Mouse (Mus musculus) MEL (cell line): ENCODE results near the gene Gpcpd1. TPM values are rescaled to one million over a fixed set of nuclear protein-coding genes. Genes with fewer than 3 reads are reported as not detected.
A peak's percentile ranks its signal among the peaks of the same experiment; 100 is the strongest.

Source experiments
- DNase-seq: peaks from one replicate; pipeline ENCODE4 v3.0.0; 2011; ENCODE audit warnings: low read depth, low spot score
- H3K27ac ChIP-seq: 2 replicates; pipeline ENCODE4 v1.5.1; 2012; ENCODE audit warnings: low read depth, mild to moderate bottlenecking, control low read depth, low read length, moderate library complexity; ENCODE audit not compliant: control insufficient read depth
- H3K27me3 ChIP-seq, 2 experiments: fragments of 150-350 bp in 1 of 2; sonication (generic) in 1 of 2; 2 replicates each; pipeline ENCODE4 v1.6.1; 2012; ENCODE audit warnings: low read length in 2 of 2, mild to moderate bottlenecking in 2 of 2, improper control_type of control experiment in 1 of 2, moderate library complexity in 1 of 2; ENCODE audit not compliant: insufficient read depth in 2 of 2, control insufficient read depth in 1 of 2
- H3K36me3 ChIP-seq, 2 experiments: 2 replicates each; pipeline ENCODE4 v1.6.1; 2012 to 2014; ENCODE audit warnings: low read length in 2 of 2, improper control_type of control experiment in 1 of 2, inconsistent platforms in 1 of 2, mild to moderate bottlenecking in 1 of 2; ENCODE audit not compliant: insufficient read depth in 2 of 2, control insufficient read depth in 1 of 2
- H3K4me1 ChIP-seq, 2 experiments: fragments of 150-350 bp in 1 of 2; sonication (generic) in 1 of 2; 2 replicates each; pipeline ENCODE4 v1.6.1; 2012; ENCODE audit warnings: low read length in 2 of 2, improper control_type of control experiment in 1 of 2, mild to moderate bottlenecking in 1 of 2; ENCODE audit not compliant: insufficient read depth in 2 of 2, control insufficient read depth in 1 of 2
- H3K4me3 ChIP-seq, 2 experiments: fragments of 150-350 bp in 1 of 2; sonication (generic) in 1 of 2; 2 replicates each; pipeline ENCODE4 v1.5.1; 2012; ENCODE audit warnings: low read depth in 2 of 2, low read length in 2 of 2, mild to moderate bottlenecking in 2 of 2, moderate library complexity in 2 of 2, control low read depth in 1 of 2, improper control_type of control experiment in 1 of 2; ENCODE audit not compliant: control insufficient read depth in 1 of 2, insufficient read depth in 1 of 2
- H3K79me2 ChIP-seq: 2 replicates; pipeline ENCODE4 v1.6.1; 2012; ENCODE audit warnings: mild to moderate bottlenecking, low read length, moderate library complexity; ENCODE audit not compliant: control insufficient read depth, poor library complexity, insufficient read depth
- H3K9ac ChIP-seq: 2 replicates; pipeline ENCODE4 v1.6.1; 2012; ENCODE audit warnings: low read depth, mild to moderate bottlenecking, control low read depth, low read length, moderate library complexity; ENCODE audit not compliant: control insufficient read depth, poor library complexity, severe bottlenecking
- H3K9me3 ChIP-seq: fragments of 150-350 bp; sonication (generic); replicated peaks from 2 replicates; pipeline ENCODE4 v1.6.1; 2012; ENCODE audit warnings: mild to moderate bottlenecking, low read length, improper control_type of control experiment, moderate library complexity; ENCODE audit not compliant: insufficient read depth
- ELF1 ChIP-seq: IDR thresholded peaks from 2 replicates; pipeline ENCODE4 v1.6.1; 2014; ENCODE audit warnings: low read depth, mild to moderate bottlenecking, inconsistent platforms, low read length, improper control_type of control experiment, moderate library complexity
- ETS1 ChIP-seq: IDR thresholded peaks from 2 replicates; pipeline ENCODE4 v1.6.1; 2012; ENCODE audit warnings: low read depth, mild to moderate bottlenecking, inconsistent platforms, low read length, improper control_type of control experiment, moderate library complexity
- HCFC1 ChIP-seq: IDR thresholded peaks from 2 replicates; pipeline ENCODE4 v1.6.1; 2012; ENCODE audit warnings: low read depth, mild to moderate bottlenecking, inconsistent platforms, low read length, improper control_type of control experiment, moderate library complexity
- MXI1 ChIP-seq: IDR thresholded peaks from 2 replicates; pipeline ENCODE4 v1.6.1; 2011; ENCODE audit warnings: mild to moderate bottlenecking, low read depth, low read length, improper control_type of control experiment
- MYC ChIP-seq: IDR thresholded peaks from 2 replicates; pipeline ENCODE4 v1.6.1; 2011; ENCODE audit warnings: low read depth, mild to moderate bottlenecking, low read length, improper control_type of control experiment, moderate library complexity
- POLR2A ChIP-seq, 2 experiments: IDR thresholded peaks; 2 replicates each; pipeline ENCODE4 v1.6.1; 2011 to 2012; ENCODE audit warnings: low read length in 2 of 2, mild to moderate bottlenecking in 2 of 2, control low read depth in 1 of 2, improper control_type of control experiment in 1 of 2, low read depth in 1 of 2, moderate library complexity in 1 of 2; ENCODE audit not compliant: control insufficient read depth in 1 of 2, insufficient read depth in 1 of 2, poor library complexity in 1 of 2
- POLR2AphosphoS5 ChIP-seq: IDR thresholded peaks from 2 replicates; pipeline ENCODE4 v1.6.1; 2012; ENCODE audit warnings: low read depth, borderline replicate concordance, mild to moderate bottlenecking, inconsistent platforms, low read length, moderate library complexity, mixed read lengths
- RAD21 ChIP-seq: IDR thresholded peaks from 2 replicates; pipeline ENCODE4 v1.6.1; 2011; ENCODE audit warnings: mild to moderate bottlenecking, low read depth, low read length, improper control_type of control experiment
- RCOR1 ChIP-seq: IDR thresholded peaks from 2 replicates; pipeline ENCODE4 v1.6.1; 2012; ENCODE audit warnings: low read depth, mild to moderate bottlenecking, inconsistent platforms, low read length, improper control_type of control experiment
- SIN3A ChIP-seq: IDR thresholded peaks from 2 replicates; pipeline ENCODE4 v1.6.1; 2012; ENCODE audit warnings: low read length, improper control_type of control experiment, inconsistent platforms
- SMC3 ChIP-seq: IDR thresholded peaks from 2 replicates; pipeline ENCODE4 v1.6.1; 2011; ENCODE audit warnings: low read depth, low read length, improper control_type of control experiment
- TAL1 ChIP-seq: IDR thresholded peaks from 2 replicates; pipeline ENCODE4 v1.6.1; 2012; ENCODE audit warnings: mild to moderate bottlenecking, inconsistent platforms, low read length, moderate library complexity, mixed read lengths
- ZKSCAN1 ChIP-seq: IDR thresholded peaks from 2 replicates; pipeline ENCODE4 v1.6.1; 2012; ENCODE audit warnings: low read depth, mild to moderate bottlenecking, inconsistent platforms, low read length, improper control_type of control experiment, moderate library complexity
- ZNF384 ChIP-seq: IDR thresholded peaks from 2 replicates; pipeline ENCODE4 v1.6.1; 2012; ENCODE audit warnings: low read depth, mild to moderate bottlenecking, inconsistent platforms, low read length, improper control_type of control experiment
- polyA plus RNA-seq, 2 experiments: library from polyadenylated mRNA; stranded (reverse) in 1 of 2; unstranded in 1 of 2; fragments of >175 nt in 1 of 2; fragments of >200 nt in 1 of 2; gene quantifications; 2 replicates each; pipeline versions ENCODE4 v1.2.1 to v1.2.4; 2012; ENCODE audit warnings: low replicate concordance in 2 of 2, low read depth in 1 of 2; ENCODE audit not compliant: insufficient read length in 2 of 2, insufficient read depth in 1 of 2, missing spikeins in 1 of 2
- total RNA-seq: library from RNA; depleted of rRNA; stranded (reverse); fragments of 300-350 nt; gene quantifications from 2 replicates; pipeline ENCODE4 v1.2.3, GENCODE M21; 2012

The Gpcpd1 gene
- total and polyA plus RNA-seq, 3 experiments: 2.9 to 4.5 TPM; not detected in 1

DNA sequence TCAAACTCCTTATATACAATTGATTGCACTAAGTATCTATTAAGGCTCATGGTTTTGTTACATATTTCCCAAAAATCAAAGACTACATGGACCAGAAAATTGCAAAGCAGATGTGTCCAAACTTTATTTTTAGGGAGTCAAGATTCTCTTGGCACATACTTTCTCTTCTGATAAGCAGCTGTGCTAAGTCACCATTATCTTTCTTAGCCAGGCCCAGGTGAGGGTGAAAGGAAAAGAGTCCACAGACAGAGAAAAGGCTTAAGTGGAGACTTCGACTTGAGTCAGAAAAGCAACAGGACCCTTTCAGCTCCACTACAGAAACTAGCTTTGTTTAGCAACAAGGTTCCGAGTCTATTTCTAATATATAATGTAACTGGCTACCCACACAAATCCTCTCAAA lies 14.2 kb downstream of the Gpcpd1 start (continued):
- TF ChIP-seq RAD21: no peak

DNA sequence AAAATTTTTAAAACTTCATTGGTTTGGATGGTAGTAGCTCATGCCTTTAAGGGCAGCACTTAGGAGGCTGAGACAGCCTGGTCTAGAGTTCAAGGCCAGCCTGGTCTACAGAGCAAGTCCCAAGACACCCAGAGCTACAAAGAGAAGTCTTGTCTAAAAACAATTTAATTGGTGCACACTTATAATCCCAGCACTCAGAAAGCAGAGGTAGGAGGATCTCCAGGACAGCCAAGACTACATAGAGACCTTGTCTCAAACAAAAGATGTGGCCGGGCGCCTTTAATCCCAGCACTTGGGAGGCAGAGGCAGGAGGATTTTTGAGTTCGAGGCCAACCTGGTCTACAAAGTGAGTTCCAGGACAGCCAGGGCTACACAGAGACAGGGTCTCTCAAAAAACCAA lies 14.9 kb downstream of the Gpcpd1 start:
- H3K27ac ChIP-seq: no peak overlapping the region

GRCm38 (mm10) chr2:132571301-132571700 lies 16.2 kb downstream of the Gpcpd1 start:
- Histone ChIP-seq H3K79me2 (0 out of 2 replicates have a peak, but pooled peaks cover 3% of the 10 kb centered on the region), H3K4me1 (peaks cover 5 to 9% of the 10 kb centered on the region in 2 experiments; a peak in 3 of 4 replicates), H3K27ac (no peak overlapping the region), H3K9ac (no peak overlapping the region), H3K4me3 (no peak overlapping the region), H3K36me3 (peaks cover 0 to 11% of the 10 kb centered on the region in 2 experiments; a peak in 3 of 4 replicates), H3K27me3 (no peaks in the 10 kb centered on the region), H3K9me3 (no peaks in the 10 kb centered on the region)
- DNase-seq: no peak
- TF ChIP-seq SMC3 (no peak), HCFC1 (no peak), ELF1 (no peak), ETS1 (no peak), TAL1 (no peak), RAD21 (no peak), MXI1 (no peak)

More for the DNA sequence above, 14.9 kb downstream of the Gpcpd1 start:
- no peak overlapping the region for H3K9ac ChIP-seq
- H3K9me3 ChIP-seq: no peaks in the 10 kb centered on the region
- H3K27me3 ChIP-seq: no peaks in the 10 kb centered on the region
- TF ChIP-seq MYC (no peak), POLR2AphosphoS5 (no peak), ZKSCAN1 (no peak), RAD21 (no peak), ZNF384 (no peak), POLR2A (IDR thresholded peaks at IDR 0.05; ENCODE audit: control insufficient read depth in 1 of 2, insufficient read depth in 1 of 2, low read depth in 1 of 2, low read length in 2 of 2, poor library complexity in 1 of 2) (no peak), ELF1 (no peak), RCOR1 (no peak)
- peaks cover 8% of the 10 kb centered on the region; the same call in 1 of the 2 replicates for H3K79me2 ChIP-seq
- DNase-seq: no peak
- peaks cover 0 to 16% of the 10 kb centered on the region in 2 experiments; a peak in 2 of 4 replicates for H3K36me3 ChIP-seq
- no peak overlapping the region for H3K4me3 ChIP-seq
- H3K4me1 ChIP-seq: peaks cover 5 to 15% of the 10 kb centered on the region in 2 experiments

DNA sequence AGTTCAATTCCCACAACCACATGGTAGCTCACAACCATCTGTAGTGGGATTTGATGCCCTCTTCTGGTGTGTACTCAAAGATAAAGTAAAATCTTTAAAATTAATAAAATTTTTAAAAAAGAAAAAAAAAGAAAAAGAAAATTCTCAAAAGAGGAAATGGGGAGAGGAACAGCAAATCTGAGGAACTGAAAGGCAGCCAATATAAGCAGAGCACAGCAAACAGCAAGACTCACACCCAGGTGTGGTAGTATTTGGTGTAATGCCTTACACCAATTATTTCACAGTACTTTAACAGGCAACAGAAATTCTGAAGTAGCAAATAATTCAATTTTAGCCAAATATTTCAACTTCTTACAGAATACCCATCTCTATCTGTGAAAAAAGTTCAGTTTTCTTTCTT lies 16.7 kb downstream of the Gpcpd1 start:
- no peak overlapping the region for H3K4me3 ChIP-seq
- TF ChIP-seq ZNF384 (peak; percentile 38; the same call in 1 of the 2 replicates), SIN3A (no peak)
- TF ChIP-seq, all 39 proteins: peak for 1
- Histone ChIP-seq H3K9ac (no peak overlapping the region), H3K9me3 (no peaks in the 10 kb centered on the region), H3K36me3 (peaks cover 0 to 11% of the 10 kb centered on the region in 2 experiments; a peak in 3 of 4 replicates), H3K27me3 (no peaks in the 10 kb centered on the region), H3K79me2 (0 out of 2 replicates have a peak, but pooled peaks cover 2% of the 10 kb centered on the region), H3K4me1 (peaks cover 4 to 9% of the 10 kb centered on the region in 2 experiments; a peak in 3 of 4 replicates), H3K27ac (no peak overlapping the region)
- DNase-seq: no peak
